Mouse (Mus musculus) adrenal gland, adult (tissue): ENCODE measurements around the gene Greb1.
A peak's percentile ranks its signal among the peaks of the same experiment; 100 is the strongest.

Experiments used
- DNase-seq, 2 experiments: peaks; one replicate each; pipeline ENCODE4 v3.0.0; 2022 to 2023; ENCODE audit warnings: low spot score in 1 of 2; ENCODE audit not compliant: inconsistent age in 2 of 2

Greb1 gene

GRCm38 (mm10) chr12:16808045-16808444 lies 7.4 kb upstream of the Greb1 start:
- DNase-seq: peak in 1 of 2 experiments; percentile 83

- peak; percentile 78 to 94 for DNase-seq
These were observed 4.8 kb upstream of the Greb1 start for GRCm38 (mm10) chr12:16805511-16805910.

GRCm38 (mm10) chr12:16803956-16804430 lies 3.3 kb upstream of the Greb1 start:
- DNase-seq: no peak

GRCm38 (mm10) chr12:16803237-16803955 lies 2.7 kb upstream of the Greb1 start:
- peak in 1 of 2 experiments; percentile 49 for DNase-seq

- peak in 1 of 2 experiments; percentile 62 for DNase-seq
These were observed 251 bp upstream of the Greb1 start for GRCm38 (mm10) chr12:16800959-16801315.

GRCm38 (mm10) chr12:16799928-16800258 lies 793 bp downstream of the Greb1 start:
- DNase-seq: peak in 1 of 2 experiments; percentile 61

GRCm38 (mm10) chr12:16798894-16799293 lies 1.8 kb downstream of the Greb1 start:
- peak in 1 of 2 experiments; percentile 75 for DNase-seq

GRCm38 (mm10) chr12:16795781-16796180 lies 4.9 kb downstream of the Greb1 start:
- peak in 1 of 2 experiments; percentile 36 for DNase-seq

- DNase-seq: no peak
These were observed 7.3 kb downstream of the Greb1 start for GRCm38 (mm10) chr12:16793371-16793770.

- DNase-seq: peak; percentile 75 to 85
These were observed 10.2 kb downstream of the Greb1 start for GRCm38 (mm10) chr12:16790456-16790855.

- peak in 1 of 2 experiments; percentile 59 for DNase-seq
These were observed 10.9 kb downstream of the Greb1 start for GRCm38 (mm10) chr12:16789756-16790155.

GRCm38 (mm10) chr12:16789199-16789598 lies 11.5 kb downstream of the Greb1 start:
- DNase-seq: peak in 1 of 2 experiments; percentile 38

GRCm38 (mm10) chr12:16788600-16788999 lies 12.1 kb downstream of the Greb1 start:
- peak; percentile 66 to 79 for DNase-seq

- DNase-seq: peak in 1 of 2 experiments; percentile 66
These were observed 19.5 kb downstream of the Greb1 start for GRCm38 (mm10) chr12:16781034-16781746.

- peak in 1 of 2 experiments; percentile 71 for DNase-seq
These were observed 20.4 kb downstream of the Greb1 start for GRCm38 (mm10) chr12:16780320-16780719.

GRCm38 (mm10) chr12:16779165-16779564 lies 21.5 kb downstream of the Greb1 start:
- peak in 1 of 2 experiments; percentile 63 for DNase-seq

- peak in 1 of 2 experiments; percentile 75 for DNase-seq
These were observed 22.2 kb downstream of the Greb1 start for GRCm38 (mm10) chr12:16778523-16778922.

- DNase-seq: no peak
These were observed 25.3 kb downstream of the Greb1 start for GRCm38 (mm10) chr12:16775351-16775750.

- no peak for DNase-seq
These were observed 26.1 kb downstream of the Greb1 start for GRCm38 (mm10) chr12:16774605-16775004.

- DNase-seq: peak in 1 of 2 experiments; percentile 53
These were observed 31.0 kb downstream of the Greb1 start for GRCm38 (mm10) chr12:16769601-16770165.

- peak in 1 of 2 experiments; percentile 63 for DNase-seq
These were observed 32.0 kb downstream of the Greb1 start for GRCm38 (mm10) chr12:16768711-16769110.

- peak in 1 of 2 experiments; percentile 80 for DNase-seq
These were observed 32.4 kb downstream of the Greb1 start for GRCm38 (mm10) chr12:16768251-16768650.
